Mouse (Mus musculus) ovary, adult 18-20 months (tissue): ENCODE measurements around the gene Mapk6.

Experiments
- DNase-seq: peaks from one replicate; pipeline ENCODE4 v3.0.0; 2022; ENCODE audit warnings: low spot score, mixed read lengths

Mapk6 gene

GRCm38 (mm10) chr9:75424358-75425150 is 14.7 kb upstream of the Mapk6 start:
- DNase-seq = no peak

- no peak for DNase-seq
Observed at GRCm38 (mm10) chr9:75423683-75424082, 13.9 kb upstream of the Mapk6 start.

- DNase-seq = no peak
Observed at GRCm38 (mm10) chr9:75422251-75422691, 12.5 kb upstream of the Mapk6 start.

GRCm38 (mm10) chr9:75414204-75414603 is 4.4 kb upstream of the Mapk6 start:
- no peak for DNase-seq

- DNase-seq = no peak
Observed at GRCm38 (mm10) chr9:75413206-75413605, 3.4 kb upstream of the Mapk6 start.

- DNase-seq = no peak
Observed at GRCm38 (mm10) chr9:75411584-75411983, 1.8 kb upstream of the Mapk6 start.

- DNase-seq = no peak
Observed at GRCm38 (mm10) chr9:75410868-75411487, 1.2 kb upstream of the Mapk6 start.

- DNase-seq = peak; percentile 54
Observed at GRCm38 (mm10) chr9:75409031-75409851, 564 bp downstream of the Mapk6 start.

- DNase-seq = no peak
Observed at GRCm38 (mm10) chr9:75408204-75408826, 1.5 kb downstream of the Mapk6 start.

- DNase-seq = peak; percentile 41
Observed at GRCm38 (mm10) chr9:75407803-75408202, 2.0 kb downstream of the Mapk6 start.

GRCm38 (mm10) chr9:75406121-75406520 is 3.7 kb downstream of the Mapk6 start:
- DNase-seq = no peak

GRCm38 (mm10) chr9:75403520-75403919 is 6.3 kb downstream of the Mapk6 start:
- no peak for DNase-seq

- no peak for DNase-seq
Observed at GRCm38 (mm10) chr9:75401593-75402504, 8.0 kb downstream of the Mapk6 start.

- no peak for DNase-seq
Observed at GRCm38 (mm10) chr9:75400639-75401038, 9.2 kb downstream of the Mapk6 start.

GRCm38 (mm10) chr9:75399069-75399468 is 10.7 kb downstream of the Mapk6 start:
- no peak for DNase-seq

GRCm38 (mm10) chr9:75395971-75396370 is 13.8 kb downstream of the Mapk6 start:
- DNase-seq = no peak

GRCm38 (mm10) chr9:75393251-75393650 is 16.6 kb downstream of the Mapk6 start:
- DNase-seq = no peak

- no peak for DNase-seq
Observed at GRCm38 (mm10) chr9:75385218-75385974, 24.4 kb downstream of the Mapk6 start.

- no peak for DNase-seq
Observed at GRCm38 (mm10) chr9:75384337-75384962, 25.4 kb downstream of the Mapk6 start.

- DNase-seq = no peak
Observed at GRCm38 (mm10) chr9:75383785-75384184, 26.0 kb downstream of the Mapk6 start.
